Mouse (Mus musculus): ENCODE measurements around the gene 1700029F12Rik.

Gene 1700029F12Rik

GRCm38 (mm10) chr13:96973318-96973717 is 60.8 kb downstream of the 1700029F12Rik start:
- DNase-seq (ENCODE audit: low read depth, low spot score): no peak
